Mouse (Mus musculus) natural killer cell, adult 2 months (primary cell): ENCODE measurements at regions not wholly inside any gene's neighbourhood (a gene's known extent, or its start where the extent isn't known, plus 50 kb on each side); places are given as distances from the start of the nearest gene placed in this dataset.

Experiments used
- DNase-seq, 2 experiments: peaks; one replicate each; pipeline ENCODE4 v3.0.0; 2022; ENCODE audit warnings: low spot score in 2 of 2

DNA sequence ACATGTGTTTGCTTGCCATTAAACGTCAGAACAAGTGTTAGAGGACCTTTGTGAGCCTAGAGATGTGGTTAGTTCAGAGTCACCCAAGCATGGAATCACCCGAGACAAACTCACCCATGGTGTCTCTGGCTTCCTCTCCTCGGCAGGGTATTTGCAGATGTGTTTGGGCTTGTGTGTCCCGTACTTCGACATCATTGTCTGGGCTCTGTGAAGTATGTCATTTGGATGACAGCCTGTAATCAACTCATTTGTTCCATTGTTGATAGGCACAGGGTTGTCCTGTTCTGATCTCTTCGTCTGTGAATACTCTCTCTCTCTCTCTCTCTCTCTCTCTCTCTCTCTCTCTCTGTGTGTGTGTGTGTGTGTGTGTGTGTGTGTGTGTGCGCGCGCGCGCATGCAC is 277.8 kb upstream of the Dynlrb2 start:
- no peak for DNase-seq

DNA sequence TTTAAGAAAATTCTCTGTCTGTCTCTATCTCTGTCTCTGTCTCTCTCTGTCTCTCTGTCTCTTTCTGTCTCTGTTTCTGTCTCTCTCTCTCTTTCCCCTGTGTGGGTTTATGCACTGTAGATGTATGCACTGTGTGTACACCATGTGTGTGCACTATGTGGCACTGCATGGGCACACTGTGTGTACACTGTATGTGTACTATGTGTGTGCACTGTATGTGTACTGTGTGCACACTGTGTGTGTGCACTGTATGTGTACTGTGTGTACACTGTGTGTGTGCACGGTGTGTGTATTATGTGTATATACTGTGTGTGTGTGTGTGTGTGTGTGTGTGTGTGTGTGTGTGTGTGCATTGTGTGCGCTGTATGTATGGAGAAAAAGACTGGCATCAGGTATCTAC is 281.5 kb upstream of the Dynlrb2 start:
- no peak for DNase-seq

DNA sequence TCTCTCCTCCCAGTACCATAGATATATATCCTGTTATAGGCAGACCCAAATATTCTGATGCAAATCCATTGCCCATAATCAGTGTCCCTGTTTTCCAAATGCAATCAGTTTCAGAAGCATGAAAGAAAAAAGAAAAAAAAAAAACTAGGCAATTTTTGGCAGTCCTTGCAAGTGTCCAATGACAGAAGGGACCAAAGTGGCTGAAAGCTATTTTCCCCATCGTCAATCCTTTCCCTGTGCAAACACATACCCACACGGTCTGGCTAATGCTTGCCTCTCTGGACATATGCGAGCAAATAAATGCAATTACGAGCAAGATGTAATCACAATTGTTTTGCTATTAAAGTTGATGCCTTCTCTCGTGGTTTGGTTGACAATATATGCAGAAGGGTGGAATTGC is 288.9 kb upstream of the Dynlrb2 start:
- DNase-seq, result no peak

DNA sequence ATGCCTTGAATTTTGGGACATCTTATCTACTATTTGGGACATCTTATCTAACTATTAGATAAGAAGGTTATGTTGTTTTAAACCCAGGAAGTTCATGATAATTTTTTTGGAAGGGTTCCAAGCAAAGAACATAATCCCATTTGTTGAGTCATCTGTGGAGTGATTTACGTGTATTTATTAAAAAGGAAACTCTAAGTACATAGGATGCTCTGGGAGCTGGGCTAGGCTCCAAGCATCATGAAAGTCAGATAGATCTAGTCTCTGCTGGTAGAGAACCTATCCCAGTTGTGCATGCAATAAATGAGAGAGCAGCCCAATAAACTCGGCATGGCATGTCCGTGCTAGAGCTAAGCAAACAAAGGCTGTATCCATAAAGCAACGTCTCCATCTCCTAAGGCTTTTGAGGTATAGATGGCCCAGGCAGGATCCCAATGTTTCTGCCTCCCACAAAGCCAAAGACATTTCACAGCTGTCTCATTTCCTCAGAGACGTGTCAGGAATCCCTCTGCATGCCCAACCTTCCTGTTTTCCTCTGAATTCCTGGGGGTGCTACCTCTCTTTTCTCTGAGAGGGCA is 289.4 kb upstream of the Dynlrb2 start:
- DNase-seq, result no peak

DNA sequence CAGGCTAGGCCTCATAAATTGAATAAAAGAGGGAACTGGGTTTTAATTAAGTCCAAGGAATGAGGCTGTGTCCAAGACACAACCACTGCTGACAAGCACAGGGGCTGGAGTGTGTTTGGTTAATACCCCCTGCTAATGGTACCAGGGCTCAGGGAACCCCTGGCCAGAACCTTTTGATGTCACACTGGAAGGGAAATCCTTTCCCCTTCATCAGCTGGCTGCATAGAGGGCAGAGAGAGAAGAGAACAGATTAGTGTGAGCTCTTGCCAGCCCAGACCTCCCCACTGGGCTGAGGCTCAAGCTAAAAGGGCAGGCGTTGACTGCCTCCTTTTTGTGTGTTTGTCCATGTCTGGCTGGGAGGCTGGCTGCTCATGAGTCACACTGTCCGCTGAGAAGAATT is 301.1 kb upstream of the Dynlrb2 start:
- no peak for DNase-seq

DNA sequence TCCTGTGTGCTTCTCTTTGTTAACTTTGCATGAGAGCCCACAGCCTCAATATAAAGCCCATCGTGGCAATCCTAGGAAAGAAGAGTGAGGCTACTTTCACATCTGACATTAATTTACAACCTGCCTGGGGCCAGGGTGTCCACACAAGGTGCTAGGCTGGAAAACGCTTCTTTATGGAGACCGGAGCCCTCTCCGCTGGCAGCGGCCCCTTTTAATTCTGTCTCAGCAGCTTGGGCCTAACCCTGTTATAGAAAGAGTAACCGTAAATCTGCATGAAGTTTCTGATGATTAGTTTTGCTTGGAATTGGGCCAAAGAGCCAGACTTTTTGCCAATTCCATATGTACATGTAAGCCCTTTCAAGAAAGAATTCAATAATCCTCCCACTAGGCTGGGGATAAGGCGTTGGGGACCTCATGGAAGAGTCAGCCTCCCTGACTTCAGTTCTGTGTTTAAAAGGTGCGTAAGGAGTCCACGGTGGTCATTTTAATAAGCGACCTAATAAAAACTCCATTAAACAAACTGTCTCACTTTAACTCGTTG is 304.2 kb upstream of the Dynlrb2 start:
- DNase-seq, result no peak

DNA sequence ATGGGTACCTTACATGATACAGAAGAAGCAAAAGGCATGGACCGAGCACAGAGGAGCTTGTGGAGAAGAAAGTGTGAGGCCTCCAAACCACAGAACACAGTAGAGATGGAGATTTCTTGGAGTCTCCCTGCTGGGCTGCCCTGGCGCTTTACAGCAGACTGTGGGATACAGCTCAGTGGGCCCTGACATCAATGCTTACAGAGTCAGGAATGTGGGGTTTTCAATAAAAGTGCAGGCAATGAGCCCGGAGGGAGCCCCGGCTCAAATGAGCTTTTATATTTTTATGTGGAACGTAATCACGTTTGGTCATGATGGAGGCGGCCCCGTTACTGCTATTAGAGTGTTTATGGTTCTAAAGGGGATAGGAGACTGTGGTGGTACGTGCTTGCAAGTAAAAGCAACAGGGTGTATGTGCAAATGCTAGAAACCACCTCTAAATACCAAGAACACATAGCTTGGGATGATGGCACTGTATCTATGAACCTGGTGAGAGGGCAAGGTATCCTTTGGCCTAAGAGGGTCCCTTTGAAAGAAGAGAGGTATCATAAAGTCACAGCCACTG is 308.1 kb upstream of the Dynlrb2 start:
- no peak for DNase-seq

DNA sequence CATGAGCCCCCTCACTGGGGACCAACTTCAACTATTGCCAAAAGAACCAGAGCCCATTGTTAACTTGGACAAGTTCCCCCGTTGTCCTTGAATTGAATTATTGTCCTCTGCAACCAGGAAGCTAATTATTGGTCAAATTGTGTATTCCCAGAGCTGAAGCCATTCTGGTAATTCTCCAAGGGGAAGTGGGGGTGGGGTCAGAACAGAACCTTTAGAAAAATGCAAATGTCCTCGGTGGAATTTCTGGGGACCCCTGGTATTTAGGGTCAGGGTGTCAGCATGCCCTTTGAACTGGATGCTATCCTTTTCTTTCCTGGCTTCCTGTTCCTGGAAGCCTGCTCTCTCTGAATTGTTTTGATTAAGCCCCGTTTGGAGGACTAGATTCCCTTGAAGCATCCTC is 312.7 kb upstream of the Dynlrb2 start:
- DNase-seq, result no peak

DNA sequence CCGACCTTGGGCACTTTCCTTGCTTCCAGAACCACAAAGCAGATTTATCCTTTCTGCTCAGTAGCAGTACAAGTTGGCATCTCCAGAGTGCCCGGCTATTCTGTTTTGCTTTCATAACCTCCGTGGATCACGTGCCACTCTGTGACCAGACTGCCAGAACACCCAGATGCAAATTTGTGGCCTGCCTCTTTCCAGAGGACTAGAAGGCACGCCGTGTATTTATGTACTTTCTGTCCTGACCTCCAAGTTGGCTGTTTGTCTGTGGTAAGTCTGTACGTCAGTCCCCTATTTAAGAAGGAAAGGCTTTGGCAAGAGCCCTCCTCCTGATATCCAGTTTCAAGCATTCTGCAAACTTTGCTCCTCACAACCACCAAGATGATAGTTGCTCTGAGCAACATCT is 319.6 kb upstream of the Dynlrb2 start:
- no peak for DNase-seq

DNA sequence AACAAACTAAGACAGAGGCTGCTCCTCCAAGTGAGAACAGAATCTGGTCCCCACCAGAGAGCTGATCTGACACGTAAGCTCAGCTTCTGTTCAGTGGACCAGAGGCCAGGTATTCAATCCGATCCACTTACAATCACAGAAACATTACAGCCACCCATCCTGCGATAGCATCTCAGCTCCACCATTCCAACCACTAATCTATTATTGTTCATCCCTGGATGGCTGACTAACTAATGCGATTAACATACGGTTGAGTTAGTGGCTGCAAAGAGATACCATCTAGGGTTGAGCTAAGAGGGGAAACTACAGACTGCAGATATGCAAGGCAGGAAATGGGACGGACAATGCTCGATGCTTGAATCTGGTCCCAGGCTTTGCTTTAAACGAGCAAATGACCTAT is 320.5 kb upstream of the Dynlrb2 start:
- DNase-seq, result no peak

DNA sequence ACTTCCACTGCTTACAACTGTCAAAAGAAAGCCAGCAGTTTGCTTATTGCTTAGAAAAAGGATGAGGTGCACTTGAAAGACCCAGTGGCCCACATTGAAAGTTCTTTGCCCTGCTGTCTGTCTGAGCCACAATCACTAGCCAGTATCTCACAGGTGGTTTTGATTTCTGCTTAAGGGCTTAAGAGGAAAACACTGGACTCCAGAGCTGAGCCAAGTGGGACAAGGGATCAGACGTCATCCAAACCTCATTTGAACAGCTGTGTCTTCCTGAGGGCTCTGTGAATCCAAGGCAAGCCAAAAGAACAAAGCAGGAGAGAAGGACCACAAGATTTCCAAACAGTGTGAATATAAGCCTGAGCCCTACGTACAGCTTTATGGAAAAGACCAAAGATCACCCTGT is 326.8 kb upstream of the Dynlrb2 start:
- no peak for DNase-seq

DNA sequence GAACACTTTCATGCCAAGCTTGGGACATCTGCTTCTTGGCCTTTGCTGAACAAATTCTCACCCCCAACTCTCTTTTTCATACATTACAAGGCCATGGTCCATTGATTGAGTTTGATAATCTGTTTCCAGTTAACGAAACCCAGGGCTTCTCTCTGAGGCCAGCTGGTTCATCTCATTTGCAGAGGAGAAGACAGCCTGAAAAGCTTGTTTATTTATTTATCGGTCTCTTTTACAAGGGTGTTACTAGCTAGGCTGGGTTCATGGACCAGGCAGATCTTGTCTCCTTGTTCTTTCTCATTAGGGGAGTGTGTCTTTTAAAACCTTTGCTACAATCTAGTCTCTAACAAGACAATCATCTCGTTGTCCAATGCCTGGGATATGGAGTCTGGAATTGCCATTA is 329.9 kb upstream of the Dynlrb2 start:
- DNase-seq, result no peak

DNA sequence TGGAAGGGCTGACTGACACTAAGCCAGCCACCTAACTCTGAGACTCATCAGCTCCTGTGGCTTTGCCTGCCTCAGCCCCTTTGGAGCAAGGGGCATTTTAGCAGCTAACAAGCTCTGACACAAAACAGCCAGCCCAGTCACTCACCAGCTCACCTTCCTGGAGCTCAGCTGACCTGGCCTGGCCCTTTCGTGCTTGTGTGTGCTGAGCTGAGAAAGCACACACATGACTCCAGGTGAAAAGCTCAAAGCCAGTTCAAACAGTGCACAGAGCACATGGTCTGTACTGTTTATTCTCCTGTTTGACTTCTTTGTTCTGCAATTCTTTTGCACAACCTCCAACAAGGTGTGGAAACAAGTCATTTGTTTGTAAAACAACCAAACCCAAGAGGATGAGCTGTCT is 330.8 kb upstream of the Dynlrb2 start:
- no peak for DNase-seq

DNA sequence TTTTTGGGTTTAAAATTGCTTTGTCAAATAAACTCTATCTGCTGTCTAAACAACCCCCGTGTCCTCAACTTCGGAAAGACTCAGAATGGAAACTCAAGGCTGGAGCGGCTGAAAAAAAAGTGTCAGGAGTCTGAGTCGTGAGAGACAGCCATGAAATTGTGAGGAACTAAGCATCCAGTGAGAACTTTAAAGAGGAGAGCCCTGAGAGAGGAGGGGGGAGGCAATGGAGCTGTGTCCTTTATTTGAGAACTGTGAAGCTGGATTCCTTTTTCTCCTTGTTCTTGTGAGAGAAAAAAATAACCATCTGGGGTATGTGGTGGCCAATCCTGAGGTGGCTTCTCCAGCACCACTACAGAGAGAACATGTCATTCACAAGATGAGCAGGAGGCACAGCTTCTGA is 336.9 kb upstream of the Dynlrb2 start:
- no peak for DNase-seq

DNA sequence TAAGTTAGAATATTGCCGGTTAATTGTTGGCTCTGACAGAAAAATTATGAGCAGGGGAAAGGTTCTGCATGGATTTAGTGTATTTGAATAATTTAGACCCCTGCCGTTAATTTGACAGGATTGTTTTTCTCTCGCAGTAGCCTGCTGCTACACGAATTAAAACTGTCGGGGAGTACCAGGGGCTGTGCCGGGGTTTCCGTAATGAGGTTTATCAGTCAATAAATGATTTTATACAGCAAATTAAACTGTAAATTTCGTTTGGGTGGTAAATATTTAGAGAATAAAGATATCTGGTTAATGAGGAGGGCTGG is 339.8 kb upstream of the Dynlrb2 start:
- DNase-seq, result no peak

DNA sequence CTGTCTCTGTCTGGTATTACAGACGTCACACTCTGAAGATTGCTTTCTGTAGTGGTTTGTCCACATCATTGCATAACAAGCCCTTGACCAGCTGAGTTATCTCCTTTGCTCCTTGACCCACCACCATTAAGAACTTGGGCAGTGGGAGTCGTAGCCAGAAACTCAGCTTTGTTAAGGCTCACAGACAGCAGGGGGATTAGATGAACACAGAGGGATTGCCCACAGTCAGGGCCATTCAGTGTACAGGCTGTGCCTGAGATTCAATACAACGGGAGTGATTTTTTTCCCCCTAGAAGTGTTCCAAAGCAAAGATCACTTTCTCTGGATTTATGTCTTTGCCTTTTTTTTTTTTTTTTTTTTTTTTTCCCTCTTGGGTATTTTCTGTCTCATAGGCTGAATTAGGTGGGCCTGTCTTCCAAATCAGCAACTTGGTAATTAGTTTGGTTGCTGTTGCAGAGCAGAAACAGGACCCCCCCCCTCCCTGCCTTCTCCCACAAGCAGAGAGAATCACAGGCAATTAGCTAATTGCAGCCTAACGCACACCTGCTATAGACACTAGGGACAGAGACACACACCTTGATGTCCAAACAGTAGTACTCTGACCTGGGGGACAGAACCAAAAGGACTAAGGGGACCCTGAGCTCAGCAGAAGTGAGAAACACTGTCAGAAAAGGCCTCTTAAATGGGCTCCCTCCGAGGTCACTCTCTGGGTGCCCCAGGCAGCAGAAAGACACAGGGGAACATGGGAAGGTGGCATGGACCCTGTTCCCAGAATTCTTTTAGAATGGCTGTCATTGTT is 340.4 kb upstream of the Dynlrb2 start:
- DNase-seq, result no peak

DNA sequence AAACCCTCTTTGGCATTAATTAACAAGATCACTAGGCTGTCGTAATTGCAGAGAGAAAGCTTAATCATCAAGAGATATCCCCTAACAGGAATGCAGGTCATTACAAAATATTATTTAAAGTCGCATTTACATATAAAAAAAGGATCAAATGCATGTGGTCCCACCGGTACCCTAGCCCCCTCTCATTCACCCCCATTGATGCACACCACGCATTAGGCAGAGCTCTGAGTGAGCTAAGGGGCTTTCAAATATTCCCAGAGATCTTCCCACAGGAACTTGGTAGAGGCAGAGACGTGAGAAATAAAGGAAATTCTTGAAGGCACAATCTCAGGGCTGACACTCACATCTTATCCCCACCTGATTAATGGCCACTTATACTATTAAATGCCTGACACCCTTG is 343.8 kb upstream of the Dynlrb2 start:
- no peak for DNase-seq

DNA sequence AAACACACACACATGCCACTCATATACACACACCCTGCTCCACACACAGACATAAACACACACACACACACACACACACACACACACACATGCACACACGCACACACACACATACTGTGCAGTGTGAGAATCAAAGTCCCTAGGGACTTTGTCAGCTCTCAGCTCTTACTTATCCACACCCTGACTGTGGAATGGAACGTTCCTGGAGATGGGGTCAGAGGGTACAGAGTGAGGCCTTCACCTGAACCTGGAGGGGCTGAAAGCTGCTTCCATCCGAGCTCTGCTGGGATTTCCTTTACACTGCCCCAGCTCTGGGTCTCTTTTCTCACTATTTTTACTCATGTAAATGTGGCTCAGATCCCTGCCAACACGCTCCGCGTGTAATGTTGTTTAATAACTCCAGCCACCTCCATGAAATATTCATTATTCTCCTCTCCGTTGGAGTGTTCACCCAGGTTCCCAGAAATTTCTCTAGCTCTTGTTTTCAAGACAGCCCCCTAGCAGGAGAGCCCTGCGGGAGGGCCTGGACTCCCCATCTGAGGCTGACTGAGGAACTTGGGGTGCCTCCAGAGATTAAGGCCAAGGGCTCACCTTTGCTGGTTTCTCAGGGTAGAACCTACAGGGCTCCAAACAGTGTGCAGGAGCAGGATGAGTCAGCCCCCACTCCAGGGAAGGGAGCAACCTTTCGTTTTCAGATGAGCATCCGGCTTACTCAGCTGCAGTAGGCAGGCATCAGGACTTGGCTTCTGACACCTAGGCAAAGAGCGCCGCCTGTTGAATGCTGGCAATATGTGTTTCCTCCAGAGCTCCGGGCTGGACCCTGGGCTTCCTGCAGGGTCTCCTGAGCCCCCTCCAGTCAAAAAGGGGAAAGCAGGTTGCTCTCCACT is 360.8 kb upstream of the Dynlrb2 start:
- no peak for DNase-seq

DNA sequence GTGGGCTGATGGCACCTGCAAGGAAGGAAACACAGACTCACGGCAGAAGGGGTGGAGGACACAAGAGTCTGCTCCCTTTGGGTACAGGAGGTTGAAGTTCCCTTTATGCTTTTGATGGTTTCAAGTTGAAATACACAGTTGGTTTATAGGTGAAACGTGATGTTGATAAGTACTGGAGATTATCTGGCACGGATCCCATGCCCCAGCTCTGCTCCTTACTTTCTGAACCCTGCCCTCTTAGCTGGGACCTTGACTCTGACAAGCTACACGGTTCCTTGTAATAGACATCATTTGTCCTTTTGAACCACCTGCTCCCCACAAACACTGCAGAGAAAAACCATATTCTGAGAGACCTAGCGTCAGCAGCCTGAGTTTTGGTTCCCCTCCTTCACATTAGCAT is 363.4 kb upstream of the Dynlrb2 start:
- no peak for DNase-seq

DNA sequence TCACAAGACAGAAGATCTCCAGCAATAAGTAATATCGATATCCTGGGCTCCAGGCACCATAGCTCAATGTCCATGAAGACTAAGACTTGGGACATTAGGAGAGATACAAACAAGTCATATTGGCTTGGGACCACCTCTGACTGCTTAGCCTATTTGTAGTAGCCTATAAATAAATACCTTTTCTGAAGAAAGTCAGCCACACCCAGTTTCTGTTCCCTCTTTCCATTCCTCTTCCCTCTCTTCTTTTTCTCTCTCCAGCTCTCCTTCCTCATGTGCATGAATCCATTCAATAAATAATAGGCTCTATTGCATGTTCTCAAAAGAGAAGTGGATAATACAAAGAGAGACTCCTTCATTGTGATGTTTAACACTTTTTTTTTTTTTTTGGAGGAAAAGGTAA is 364.8 kb upstream of the Dynlrb2 start:
- no peak for DNase-seq

DNA sequence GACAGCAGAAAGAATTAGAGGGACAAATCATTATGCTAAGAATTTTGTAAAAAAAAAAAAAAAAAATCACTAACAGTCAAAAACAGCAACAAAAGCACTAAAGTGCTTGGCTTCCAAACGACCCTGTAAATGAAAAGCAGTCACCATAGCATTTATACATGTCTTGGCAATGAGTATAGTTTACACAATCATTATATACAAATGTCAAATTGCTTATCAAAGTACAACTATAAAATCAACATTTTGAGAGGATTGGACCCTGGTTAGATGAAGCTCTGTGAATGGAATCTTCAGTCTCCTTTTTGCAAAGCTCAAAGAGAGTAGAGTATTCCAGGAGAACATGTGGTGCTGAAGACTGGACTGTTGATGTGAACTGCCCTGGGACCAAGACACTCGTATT is 367.0 kb upstream of the Dynlrb2 start:
- DNase-seq, result no peak

DNA sequence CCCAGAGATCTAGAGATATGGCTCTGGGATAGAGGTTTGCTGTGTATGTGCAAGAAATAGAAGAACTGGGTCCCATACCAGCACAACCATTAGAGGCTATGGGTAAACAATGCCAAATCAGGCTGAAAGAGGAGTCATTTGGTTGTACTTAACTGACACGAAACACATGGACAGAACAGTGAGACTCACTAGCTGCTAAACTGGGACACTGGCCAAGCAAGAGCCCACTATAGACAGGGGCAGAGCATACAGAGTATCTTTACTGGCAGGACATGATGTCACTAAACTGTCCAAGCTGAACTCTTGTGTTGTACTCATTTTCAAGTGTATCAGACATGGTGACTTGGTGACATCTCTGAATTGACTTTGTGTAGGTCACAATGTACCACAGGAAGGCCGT is 371.3 kb upstream of the Dynlrb2 start:
- DNase-seq, result no peak

DNA sequence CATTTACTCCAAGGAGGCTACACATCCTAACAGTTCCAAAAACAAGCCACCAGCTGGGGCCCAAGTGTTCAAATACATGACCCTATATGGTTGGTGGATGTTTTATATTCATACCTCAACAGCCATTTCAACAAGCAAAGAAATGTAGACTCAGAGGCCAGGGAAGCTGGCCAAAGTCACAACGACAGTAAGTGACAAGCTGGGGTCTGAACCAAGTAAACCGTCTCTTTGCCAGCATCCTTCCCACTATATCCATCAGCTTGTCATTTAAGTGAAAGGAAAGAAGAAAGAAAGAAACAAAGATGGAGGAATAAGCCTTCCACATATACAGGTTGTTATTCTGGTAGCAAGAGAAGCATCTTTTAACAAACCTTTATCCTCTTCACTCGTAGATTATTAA is 371.7 kb upstream of the Dynlrb2 start:
- DNase-seq, result no peak
